Mouse (Mus musculus): ENCODE measurements at regions not wholly inside any gene's neighbourhood (a gene's known extent, or its start where the extent isn't known, plus 50 kb on each side); places are given as distances from the start of the nearest gene placed in this dataset.

GRCm38 (mm10) chr6:133983804-133984514, 51.5 kb upstream of the Etv6 start:
- no peak overlapping the region for H3K9ac ChIP-seq (ENCODE audit: low read length)
- H3K9me3 ChIP-seq (ENCODE audit: control insufficient read depth, low read length) = no peaks in the 10 kb centered on the region
- no peak overlapping the region for H3K4me2 ChIP-seq (replicated peaks; ENCODE audit: low read depth)
- no peaks in the 10 kb centered on the region for H3K27me3 ChIP-seq (ENCODE audit: control insufficient read depth, insufficient read depth, low read length)
- DNase-seq (ENCODE audit: low spot score) (no peak), ATAC-seq (ENCODE audit: low FRiP score, low TSS enrichment) (no peak)
- H3K27ac ChIP-seq (replicated peaks) = no peak overlapping the region
- no peaks in the 10 kb centered on the region for H3K36me3 ChIP-seq (ENCODE audit: control insufficient read depth, insufficient read depth, low read length)
- TF ChIP-seq CTCF (IDR thresholded peaks at IDR 0.05; ENCODE audit: low read depth) = no peak
- no peak for TF ChIP-seq EP300 (optimal IDR thresholded peaks at IDR 0.05)
- 76% methylated on average over 10 of the region's 10 CpGs for WGBS
- H3K4me3 ChIP-seq (ENCODE audit: low read depth, low read length) = no peak overlapping the region
- no peaks in the 10 kb centered on the region for H3K4me1 ChIP-seq (replicated peaks; ENCODE audit: control insufficient read depth, insufficient read depth)

GRCm38 (mm10) chr6:133984666-133985355, 50.7 kb upstream of the Etv6 start:
- Histone ChIP-seq H3K4me3 (ENCODE audit: low read depth, low read length) (no peak overlapping the region), H3K4me2 (replicated peaks; ENCODE audit: low read depth) (no peak overlapping the region), H3K9me3 (ENCODE audit: control insufficient read depth, low read length) (no peaks in the 10 kb centered on the region), H3K27ac (replicated peaks) (no peak overlapping the region), H3K36me3 (ENCODE audit: control insufficient read depth, insufficient read depth, low read length) (no peaks in the 10 kb centered on the region), H3K9ac (ENCODE audit: low read length) (no peak overlapping the region), H3K4me1 (replicated peaks; ENCODE audit: control insufficient read depth, insufficient read depth) (no peaks in the 10 kb centered on the region), H3K27me3 (ENCODE audit: control insufficient read depth, insufficient read depth, low read length) (no peaks in the 10 kb centered on the region)
- DNase-seq (ENCODE audit: low spot score) (no peak), ATAC-seq (ENCODE audit: low FRiP score, low TSS enrichment) (no peak)
- TF ChIP-seq EP300 (optimal IDR thresholded peaks at IDR 0.05) (no peak), CTCF (IDR thresholded peaks at IDR 0.05; ENCODE audit: low read depth) (no peak)
- 29% methylated on average over 16 of the region's 16 CpGs for WGBS

All from stomach, postnatal 0 days (tissue).